Mouse (Mus musculus): Measurements from ENCODE around the gene Myo1e.

DNA sequence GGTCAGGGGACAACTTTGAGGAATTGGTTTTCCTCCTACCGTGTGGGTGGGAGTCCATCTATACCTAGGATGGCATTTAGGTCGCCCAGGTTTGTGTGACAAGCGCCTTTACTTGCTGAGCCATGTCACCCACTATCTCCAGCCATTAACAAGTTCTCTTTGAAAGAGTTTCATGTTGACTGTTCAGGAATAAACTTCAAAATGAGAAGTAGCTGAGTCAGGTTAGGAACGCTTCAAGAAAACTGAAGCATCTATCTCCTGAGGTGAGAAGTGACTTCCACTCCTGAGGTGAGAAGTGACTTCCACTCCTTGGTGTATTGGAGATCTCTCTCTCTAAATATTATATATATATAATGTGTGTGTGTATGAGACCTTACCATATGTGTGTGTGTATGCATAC lies 19.2 kb downstream of the Myo1e start:
- TF ChIP-seq CTCF (IDR thresholded peaks at IDR 0.05) (no peak), POLR2A (IDR thresholded peaks at IDR 0.05; ENCODE audit: insufficient read depth, low read depth, low read length) (no peak)
